7 mouse cellular contexts compared by ENCODE assay signal in genomic region chr9:65550079-65550831, GRCm38 (mm10). TPM values are rescaled to one million over a fixed set of nuclear protein-coding genes. Genes with fewer than 3 reads are reported as not detected.
A peak's percentile ranks its signal among the peaks of the same experiment; 100 is the strongest.
DNase-seq lines count a peak whose midpoint lies in the region; ATAC-seq and TF ChIP-seq lines count a peak whose summit lies in the region.

No protein-coding gene starts in this region.

- no peaks in the 10 kb centered on the region for H3K79me2 ChIP-seq in myocyte (ENCODE audit: control insufficient read depth, insufficient read depth)

- TF ChIP-seq EP300 in heart, postnatal 0 days (IDR thresholded peaks at IDR 0.05; ENCODE audit: low read depth), result no peak

- CTCF ChIA-PET in Patski (lab: Charles Lee), result interaction anchor here (0.8 to 2.1 kb wide), 4 partner anchors 11 to 27 kb away, joined by 3 to 6 read pairs (median 4); no protein-coding TSS in a partner anchor

- H3K9ac ChIP-seq in lung, embryonic 15.5 days, result no peak overlapping the region
- no peak overlapping the region for H3K9ac ChIP-seq in heart, postnatal 0 days (replicated peaks; ENCODE audit: low read depth, low read length)

- ATAC-seq in lung, embryonic 15.5 days (ENCODE audit: borderline replicate concordance, extremely low read depth, low FRiP score, low TSS enrichment), result no peak
- peak; percentile 33 for ATAC-seq in Patski
- ATAC-seq in heart, postnatal 0 days (ENCODE audit: insufficient read depth, low read depth), result peak; percentile 7; the same call in 1 of the 2 replicates

- no peak for TF ChIP-seq CTCF in Patski (IDR thresholded peaks at IDR 0.05)
- TF ChIP-seq CTCF in heart, postnatal 0 days (IDR thresholded peaks at IDR 0.05; ENCODE audit: low read depth), result no peak

- H3K4me2 ChIP-seq in lung, embryonic 15.5 days, result no peak overlapping the region
- no peak overlapping the region for H3K4me2 ChIP-seq in heart, postnatal 0 days (ENCODE audit: low read depth, low read length)
- peak overlapping the region; percentile 61 for H3K4me2 ChIP-seq in myocyte (ENCODE audit: low read depth)

- peaks cover 65% of the 10 kb centered on the region for H3K4me1 ChIP-seq in lung, embryonic 15.5 days
- peaks cover 33% of the 10 kb centered on the region for H3K4me1 ChIP-seq in heart, postnatal 0 days (ENCODE audit: control insufficient read depth, insufficient read depth)

- no peaks in the 10 kb centered on the region for H3K27me3 ChIP-seq in lung, embryonic 15.5 days
- no peaks in the 10 kb centered on the region for H3K27me3 ChIP-seq in Patski
- no peaks in the 10 kb centered on the region for H3K27me3 ChIP-seq in heart, postnatal 0 days (ENCODE audit: control insufficient read depth, insufficient read depth, low read length)
- no peaks in the 10 kb centered on the region for H3K27me3 ChIP-seq in myocyte (ENCODE audit: control insufficient read depth, insufficient read depth, insufficient read length)

- no peak overlapping the region for H3ac ChIP-seq in myocyte (ENCODE audit: control insufficient read depth, insufficient read length)

- in situ Hi-C loops in Patski (cut with MboI; ENCODE audit: low pct_unique_long_range_greater_than_20kb), result no loop called here

- no peak for TF ChIP-seq POLR2A in myocyte (IDR thresholded peaks at IDR 0.05; ENCODE audit: insufficient read length, low read depth)

- H3K4me3 ChIP-seq in lung, embryonic 15.5 days, result no peak overlapping the region
- H3K4me3 ChIP-seq in heart, postnatal 0 days (ENCODE audit: low read depth, low read length), result no peak overlapping the region
- H3K4me3 ChIP-seq in myocyte, result no peak overlapping the region

- DNase-seq in lung, postnatal 10 days, result no peak
- DNase-seq in Patski (ENCODE audit: low read depth, low spot score), result no peak
- DNase-seq in heart, postnatal 0 days (ENCODE audit: low spot score), result no peak
- DNase-seq in c-Kit-positive CD71-positive TER-119-positive erythroid progenitor cells, embryonic 14.5 days (ENCODE audit: low spot score), result no peak
- no peak for DNase-seq in spleen, adult 12 weeks (ENCODE audit: low spot score)

- no peaks in the 10 kb centered on the region for H3K9me3 ChIP-seq in lung, embryonic 15.5 days
- H3K9me3 ChIP-seq in heart, postnatal 0 days (replicated peaks; ENCODE audit: control insufficient read depth, low read length), result no peaks in the 10 kb centered on the region

- peak overlapping the region; percentile 95 for H3K27ac ChIP-seq in lung, embryonic 15.5 days
- peak overlapping the region; percentile 85 for H3K27ac ChIP-seq in heart, postnatal 0 days (ENCODE audit: low read depth)

- H3K36me3 ChIP-seq in lung, embryonic 15.5 days, result 0 out of 2 replicates have a peak, but pooled peaks cover 5% of the 10 kb centered on the region
- no peaks in the 10 kb centered on the region for H3K36me3 ChIP-seq in heart, postnatal 0 days (replicated peaks; ENCODE audit: control insufficient read depth, insufficient read depth, low read length)
- no peaks in the 10 kb centered on the region for H3K36me3 ChIP-seq in myocyte (ENCODE audit: control insufficient read depth, insufficient read depth)

- POLR2A ChIA-PET in Patski (lab: Charles Lee), result interaction anchor here (0.8 kb wide), 1 partner anchor 112 kb away, joined by 8 read pairs; no protein-coding TSS in a partner anchor

- 10% methylated on average over 7 of the region's 7 CpGs for WGBS in lung, embryonic 15.5 days
- 18% methylated on average over 7 of the region's 7 CpGs for WGBS in heart, postnatal 0 days

TF ChIP-seq in myocyte, 11 proteins besides CTCF, POLR2A, EP300 and RAD21:
- TF ChIP-seq REST (IDR thresholded peaks at IDR 0.05; ENCODE audit: insufficient read depth, insufficient read length) (no peak), CEBPB (IDR thresholded peaks at IDR 0.05; ENCODE audit: insufficient read depth, poor library complexity, severe bottlenecking) (no peak), SRF (IDR thresholded peaks at IDR 0.05; ENCODE audit: control insufficient read depth, insufficient read length, low read depth) (no peak), MYOD1 (IDR thresholded peaks at IDR 0.05; ENCODE audit: control insufficient read depth in 1 of 3, insufficient read length in 2 of 3, low read depth in 2 of 3) (no peak), E2F4 (IDR thresholded peaks at IDR 0.05; ENCODE audit: insufficient read depth) (no peak), TCF12 (IDR thresholded peaks at IDR 0.05; ENCODE audit: insufficient read depth, poor library complexity, severe bottlenecking) (no peak), POLR2AphosphoS2 (IDR thresholded peaks at IDR 0.05; ENCODE audit: insufficient read length, low read depth) (no peak), TCF3 (IDR thresholded peaks at IDR 0.05; ENCODE audit: insufficient read length, low read depth) (no peak), USF1 (IDR thresholded peaks at IDR 0.05; ENCODE audit: low read depth) (no peak), MAX (IDR thresholded peaks at IDR 0.05; ENCODE audit: low read depth) (no peak), MYOG (IDR thresholded peaks at IDR 0.05; ENCODE audit: control insufficient read depth in 1 of 3, insufficient read depth in 1 of 3, insufficient read length in 2 of 3, low read depth in 2 of 3) (no peak)

RNA-seq across cellular contexts. Expression of gene Plekho2, which starts 29.6 kb away (rescaled TPM):
- polyA plus RNA-seq in lung, embryonic 15.5 days (2015; fragmentation: Nextera tagmentation; extraction: Ambion mirVana), result 21.7 TPM in 2 replicates
- 11.9 TPM for polyA plus RNA-seq in Patski (2021)
- total RNA-seq in heart, postnatal 0 days (2014; rRNA removed; ENCODE audit: low replicate concordance), result 12.8 and 21.0 TPM in 2 replicates
- 7.6 and 8.3 TPM in 2 replicates for polyA plus RNA-seq in heart, postnatal 0 days (2015; fragmentation: Nextera tagmentation; extraction: Ambion mirVana)
- 14.6 TPM for polyA plus RNA-seq in myocyte (2012; fragmentation: generic; extraction: Trizol)

RNA-seq across cellular contexts. Expression of gene Ankdd1a, which starts 30.3 kb away (rescaled TPM):
- polyA plus RNA-seq in lung, embryonic 15.5 days (2015; fragmentation: Nextera tagmentation; extraction: Ambion mirVana), result not detected in 2 replicates
- polyA plus RNA-seq in Patski (2021) (not detected), myocyte (2012; fragmentation: generic; extraction: Trizol) (0.02 TPM)
- total RNA-seq in heart, postnatal 0 days (2014; rRNA removed; ENCODE audit: low replicate concordance), result not detected in 2 replicates
- not detected in 2 replicates for polyA plus RNA-seq in heart, postnatal 0 days (2015; fragmentation: Nextera tagmentation; extraction: Ambion mirVana)

RNA-seq across cellular contexts. Expression of gene Pif1, which starts 36.7 kb away (rescaled TPM):
- 16.6 and 19.0 TPM in 2 replicates for polyA plus RNA-seq in lung, embryonic 15.5 days (2015; fragmentation: Nextera tagmentation; extraction: Ambion mirVana)
- polyA plus RNA-seq in Patski (2021) (7.2 TPM), myocyte (2012; fragmentation: generic; extraction: Trizol) (6.9 TPM)
- total RNA-seq in heart, postnatal 0 days (2014; rRNA removed; ENCODE audit: low replicate concordance), result 7.1 and 32.7 TPM in 2 replicates
- polyA plus RNA-seq in heart, postnatal 0 days (2015; fragmentation: Nextera tagmentation; extraction: Ambion mirVana), result 2.5 and 2.6 TPM in 2 replicates
